8 mouse cellular contexts compared by ENCODE assay signal in genomic region chrX:73639255-73639675, GRCm38 (mm10). TPM values are rescaled to one million over a fixed set of nuclear protein-coding genes. Genes with fewer than 3 reads are reported as not detected.
DNase-seq lines count a peak whose midpoint lies in the region; ATAC-seq lines count a peak whose summit lies in the region.

Gene Dusp9 (plus strand): TSS chrX:73639419.

- peaks cover 3 to 5% of the 10 kb centered on the region in 2 experiments; a peak in 1 of 4 replicates for H3K4me1 ChIP-seq in heart, embryonic 14.5 days (ENCODE audit: control insufficient read depth in 2 of 2, insufficient read depth in 2 of 2, low read length in 2 of 2)

- H3K4me2 ChIP-seq in heart, embryonic 14.5 days (ENCODE audit: low read length), result peak within 1 kb of the TSS; percentile 76

- peak; percentile 17 for DNase-seq in gastrocnemius, adult 18-20 months (ENCODE audit: low spot score)
- no peak for DNase-seq in gastrocnemius, adult 8-10 months (ENCODE audit: low spot score in 2 of 2)
- DNase-seq in c-Kit-positive CD71-positive TER-119-positive erythroid progenitor cells, embryonic 14.5 days (ENCODE audit: low spot score), result peak; percentile 17
- DNase-seq in kidney, postnatal 10 days, result peak; percentile 63
- peak; percentile 8 for DNase-seq in thymus, postnatal 25 days

- H3K27ac ChIP-seq in heart, embryonic 14.5 days (replicated peaks in 1 of 2; ENCODE audit: control insufficient read depth in 1 of 2, insufficient read depth in 1 of 2, low read depth in 2 of 2, low read length in 2 of 2), result no peak within 1 kb of the TSS

- 18% methylated on average over 28 of the region's 28 CpGs for WGBS in heart, embryonic 14.5 days

- peak within 1 kb of the TSS; percentile 45; the same call in 1 of the 2 replicates for H3K9ac ChIP-seq in heart, embryonic 14.5 days (ENCODE audit: low read length)

- H3K9me3 ChIP-seq in heart, embryonic 14.5 days (ENCODE audit: control insufficient read depth, low read length), result no peaks in the 10 kb centered on the region

- H3K36me3 ChIP-seq in heart, embryonic 14.5 days (ENCODE audit: control insufficient read depth, insufficient read depth, low read length), result no peaks in the 10 kb centered on the region

- peaks cover 42% of the 10 kb centered on the region for H3K27me3 ChIP-seq in heart, embryonic 14.5 days (ENCODE audit: control insufficient read depth, insufficient read depth, low read length)

- ATAC-seq in heart, embryonic 14.5 days (ENCODE audit: insufficient number of reproducible peaks, insufficient read depth, low FRiP score, low read depth), result peak; percentile 51; the same call in 1 of the 2 replicates
- peak; percentile 21; the same call in 1 of the 2 replicates for ATAC-seq in megakaryocyte, adult 5-6 weeks (ENCODE audit: poor library complexity, severe bottlenecking)
- ATAC-seq in cerebellum, adult (ENCODE audit: insufficient number of reproducible peaks, low FRiP score, low TSS enrichment), result no peak

- peak within 1 kb of the TSS; percentile 33 to 41 for H3K4me3 ChIP-seq in heart, embryonic 14.5 days (ENCODE audit: control insufficient read depth in 1 of 2, insufficient read depth in 1 of 2, low read depth in 1 of 2, low read length in 2 of 2)

RNA-seq across cellular contexts. Expression of gene Dusp9, which starts in this region (rescaled TPM):
- not detected for total RNA-seq in gastrocnemius, adult 18-20 months (2021)
- total RNA-seq in gastrocnemius, adult 8-10 months (2022), result not detected
- polyA plus RNA-seq in heart, embryonic 14.5 days (2014; fragmentation: Nextera tagmentation; extraction: Ambion mirVana), result 0.70 and 0.80 TPM in 2 replicates
- total RNA-seq in megakaryocyte, adult 5-6 weeks (2015), result 0.11 and 0.13 TPM in 2 replicates
- 0.16 TPM in 1 of 2 replicates, not detected in the other for total RNA-seq in megakaryocyte, adult 5-6 weeks (2017)

Comparison
In these comparisons a context has a peak if more than half of its experiments do, and no peak if none do; other contexts are left out.
1. Peak in DNase-seq in gastrocnemius, adult 18-20 months; RNA of the gene not detected or under 1 TPM.
2. Peak in ATAC-seq, H3K4me3 ChIP-seq, H3K9ac ChIP-seq and H3K4me2 ChIP-seq in heart, embryonic 14.5 days; RNA of the gene not detected or under 1 TPM.
3. Peak in ATAC-seq in megakaryocyte, adult 5-6 weeks; RNA of the gene not detected or under 1 TPM.
4. DNase-seq: peak in c-Kit-positive CD71-positive TER-119-positive erythroid progenitor cells, embryonic 14.5 days (single experiment), kidney, postnatal 10 days (single experiment) and thymus, postnatal 25 days (single experiment); none in gastrocnemius, adult 8-10 months (0 of 2).